Mouse (Mus musculus): ENCODE results near the gene Galt.

Galt gene

DNA sequence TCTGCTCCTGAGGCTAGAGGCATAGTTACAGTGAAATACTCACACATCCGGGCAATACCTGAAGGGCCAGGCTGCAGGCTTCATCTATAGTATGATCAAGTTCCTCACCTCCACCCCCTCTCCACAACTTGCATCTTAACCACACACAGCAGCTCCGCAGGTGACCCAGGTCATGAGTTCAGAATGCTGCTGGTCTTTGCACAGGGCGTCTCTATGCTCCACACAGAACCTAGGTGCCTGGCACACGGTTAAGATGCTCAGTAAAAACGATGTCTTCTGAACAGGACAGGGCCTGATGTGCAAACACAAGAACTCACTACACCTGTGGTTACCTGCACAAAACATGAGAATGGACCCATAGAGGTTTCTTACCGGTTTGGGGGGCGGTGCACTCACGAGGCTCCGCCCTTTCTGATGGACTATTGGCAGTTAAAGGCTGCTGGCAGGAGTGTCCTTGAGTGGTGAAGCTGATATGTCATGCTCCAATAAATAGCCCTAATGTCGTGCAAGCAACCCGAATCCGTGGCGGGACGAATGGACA, at the start of gene Galt:
Gene Galt, plus strand, starts transcription at position 432 of the 541 bp plus-strand sequence.
- DNase-seq, result peak in 1 of 2 experiments; percentile 80

DNA sequence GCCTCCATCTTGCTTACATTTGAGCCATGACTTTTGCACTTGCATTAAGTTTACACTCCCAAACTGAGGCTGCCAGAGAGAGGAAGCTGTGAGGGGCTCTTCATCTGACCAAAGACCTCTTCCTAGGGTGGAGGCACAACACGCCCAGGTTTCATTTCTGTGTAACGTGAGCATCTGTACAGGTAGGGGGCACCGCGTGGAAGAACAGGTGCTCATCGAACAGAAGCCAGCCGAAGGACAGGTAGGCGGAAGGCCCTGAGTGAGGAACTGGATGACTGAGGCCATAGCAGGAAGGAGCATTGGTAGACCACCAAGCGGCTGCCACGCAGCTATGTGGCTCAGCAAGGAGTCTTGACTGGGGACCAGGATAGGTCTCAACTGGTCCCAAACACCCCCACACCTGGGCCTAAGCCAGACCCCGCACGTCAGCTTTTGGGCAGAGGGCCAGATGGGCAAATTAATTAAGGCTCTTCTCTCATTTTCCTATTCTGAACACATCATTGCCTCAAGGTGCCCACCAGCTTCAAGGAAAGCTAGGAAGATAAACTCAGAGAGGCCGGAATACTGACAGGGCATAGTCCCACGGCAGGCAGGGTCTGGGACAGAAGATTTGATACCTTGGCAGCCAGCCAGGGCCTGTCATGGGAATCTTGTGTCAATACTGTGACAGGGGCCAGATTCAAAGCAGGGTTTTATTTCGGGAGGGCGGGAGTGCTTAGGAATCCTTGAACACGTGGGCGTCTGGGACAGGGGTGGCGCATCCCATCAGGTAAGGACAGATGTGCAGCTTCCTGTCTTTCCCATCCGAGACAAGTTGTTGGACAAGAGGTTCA, 48.9 kb upstream of the Galt start:
- no peak for DNase-seq

DNA sequence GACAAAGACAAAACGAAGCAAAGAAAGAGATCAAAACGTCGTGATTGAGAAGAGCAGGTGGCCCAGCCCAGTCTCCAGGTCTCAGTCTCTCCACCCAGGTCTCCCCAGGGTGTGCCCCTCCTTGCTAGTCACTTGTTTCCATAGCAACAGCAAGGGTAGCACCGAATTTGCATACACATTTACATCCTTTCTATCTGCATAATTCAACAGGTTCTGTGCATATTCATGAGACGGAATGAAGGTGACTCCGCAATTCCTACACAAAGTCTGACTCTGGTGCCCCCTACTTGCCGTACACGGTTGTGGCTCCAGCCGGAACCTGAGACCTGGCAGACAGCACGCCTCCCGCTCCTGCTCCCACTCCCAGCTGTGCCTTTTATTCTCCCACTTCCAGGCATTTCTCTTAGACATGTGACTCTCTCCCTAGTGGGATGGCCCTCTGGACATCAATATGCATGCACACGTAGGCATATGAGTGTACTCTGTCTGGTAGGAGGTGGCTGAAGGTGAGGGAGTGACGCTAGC, 48.0 kb upstream of the Galt start:
- DNase-seq, result peak; percentile 79 to 80

DNA sequence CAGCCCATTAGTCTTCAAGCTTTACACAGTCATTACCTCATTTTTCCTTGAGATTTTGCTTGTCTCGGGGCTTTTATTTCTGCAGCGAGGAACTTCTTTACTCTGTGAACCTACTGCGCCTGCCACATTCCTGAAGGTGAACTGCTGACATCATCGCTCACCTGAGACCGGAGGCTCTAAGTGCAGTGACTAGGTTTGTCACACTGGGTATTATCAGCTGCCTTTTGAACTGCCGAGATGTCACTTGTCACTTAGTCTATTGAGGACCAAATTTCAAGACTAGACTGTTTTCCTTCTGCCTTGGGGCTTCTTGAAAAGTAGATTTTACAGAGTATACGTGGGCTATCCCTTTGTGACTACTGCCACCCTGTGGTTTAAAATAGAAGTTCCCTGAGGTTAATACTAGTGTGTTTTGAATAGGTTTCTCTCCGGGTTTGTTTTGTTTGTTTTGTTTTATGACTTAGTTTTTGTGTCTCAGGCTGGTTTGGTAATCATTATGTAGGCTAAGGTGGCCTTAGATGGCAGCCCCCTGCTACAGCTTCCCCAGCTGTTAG, 46.8 kb upstream of the Galt start:
- peak; percentile 28 to 61 for DNase-seq

DNA sequence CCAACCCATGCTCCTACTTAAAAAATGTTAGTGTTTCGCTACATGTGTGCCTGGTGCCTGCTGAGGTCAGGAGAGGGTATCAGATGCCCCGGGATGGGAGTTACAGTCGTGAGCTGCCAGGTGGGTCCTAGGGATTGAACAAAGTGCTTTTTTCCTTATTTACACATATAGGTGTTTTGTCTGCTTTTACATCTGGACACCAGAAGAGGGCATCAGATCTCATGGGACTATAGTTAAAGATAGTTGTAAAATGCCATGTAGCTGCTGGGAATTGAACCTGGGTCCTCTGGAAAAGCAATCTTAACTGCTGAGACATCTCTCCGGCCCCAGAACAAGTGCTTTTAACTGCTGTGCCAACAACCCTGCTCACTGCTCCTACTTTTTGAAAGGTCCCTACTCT, 44.8 kb upstream of the Galt start:
- DNase-seq, result no peak

DNA sequence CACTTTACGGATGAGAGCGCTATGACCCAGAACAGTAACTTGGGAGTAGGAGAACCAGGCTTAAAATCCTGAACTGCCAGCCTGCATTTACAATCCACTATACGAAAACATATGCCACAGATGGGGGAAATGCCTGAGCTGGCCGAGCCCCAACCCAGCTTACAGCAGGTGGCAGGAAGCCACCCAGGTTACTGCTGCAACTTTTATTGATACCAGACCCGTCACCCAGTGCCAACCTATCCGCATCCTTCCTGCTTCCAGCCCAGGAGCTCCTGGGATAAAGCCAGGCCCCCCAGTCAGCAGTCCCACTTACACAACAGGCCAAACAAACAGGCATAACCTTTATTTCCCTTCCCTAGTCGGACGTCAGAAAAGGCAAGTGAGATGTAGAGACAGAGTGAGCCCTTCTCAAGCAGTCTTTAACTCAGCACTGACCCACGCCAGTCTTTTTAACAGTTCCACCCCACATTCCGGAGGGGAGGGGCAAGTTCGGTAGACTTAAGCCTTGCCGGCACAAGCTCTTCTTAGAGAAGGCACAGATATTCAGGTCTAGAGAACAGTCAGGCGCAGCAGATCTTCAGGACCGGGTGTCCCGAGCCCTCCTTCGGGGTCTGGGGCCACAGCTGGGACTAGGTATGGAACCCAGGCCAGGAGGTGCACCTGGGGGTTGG, 43.2 kb upstream of the Galt start:
- no peak for DNase-seq

DNA sequence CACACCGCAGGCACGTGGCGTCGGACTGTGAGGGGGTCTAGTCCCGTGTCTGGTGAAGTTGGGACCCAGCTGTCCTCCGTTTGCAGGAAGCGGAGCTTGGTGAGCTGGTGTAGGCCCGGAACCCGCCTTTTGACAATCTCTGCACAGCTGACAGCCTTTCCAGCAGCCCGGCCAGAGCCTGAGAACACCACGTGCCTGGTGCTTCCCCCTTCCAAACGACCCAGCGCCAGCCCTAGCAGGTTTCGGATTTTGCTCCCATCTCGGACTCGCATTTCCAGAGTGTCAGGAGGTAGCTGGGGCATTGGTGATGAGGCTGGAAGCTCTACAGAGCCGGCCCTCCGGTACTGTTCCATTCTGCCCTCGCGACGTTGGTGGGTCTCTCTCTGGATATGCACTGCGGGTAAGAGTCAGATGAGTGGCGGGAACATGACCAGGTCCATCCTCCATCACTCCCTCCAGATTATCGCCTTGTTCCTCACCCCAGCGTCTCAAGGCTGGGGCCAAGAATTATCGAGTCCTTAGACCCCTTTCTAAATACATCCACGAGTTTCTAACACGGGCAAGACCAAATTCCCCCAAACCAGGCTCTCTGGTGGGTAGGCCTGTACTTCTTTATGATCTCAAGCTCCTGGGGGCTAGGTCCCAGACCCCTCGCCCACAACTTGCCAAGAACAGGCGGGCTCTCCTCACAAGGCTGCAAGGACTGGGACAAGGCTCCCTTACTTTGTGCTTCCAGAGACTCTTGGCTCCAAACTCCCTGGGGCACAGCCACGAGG, 42.4 kb upstream of the Galt start:
- DNase-seq, result peak; percentile 22 to 25

DNA sequence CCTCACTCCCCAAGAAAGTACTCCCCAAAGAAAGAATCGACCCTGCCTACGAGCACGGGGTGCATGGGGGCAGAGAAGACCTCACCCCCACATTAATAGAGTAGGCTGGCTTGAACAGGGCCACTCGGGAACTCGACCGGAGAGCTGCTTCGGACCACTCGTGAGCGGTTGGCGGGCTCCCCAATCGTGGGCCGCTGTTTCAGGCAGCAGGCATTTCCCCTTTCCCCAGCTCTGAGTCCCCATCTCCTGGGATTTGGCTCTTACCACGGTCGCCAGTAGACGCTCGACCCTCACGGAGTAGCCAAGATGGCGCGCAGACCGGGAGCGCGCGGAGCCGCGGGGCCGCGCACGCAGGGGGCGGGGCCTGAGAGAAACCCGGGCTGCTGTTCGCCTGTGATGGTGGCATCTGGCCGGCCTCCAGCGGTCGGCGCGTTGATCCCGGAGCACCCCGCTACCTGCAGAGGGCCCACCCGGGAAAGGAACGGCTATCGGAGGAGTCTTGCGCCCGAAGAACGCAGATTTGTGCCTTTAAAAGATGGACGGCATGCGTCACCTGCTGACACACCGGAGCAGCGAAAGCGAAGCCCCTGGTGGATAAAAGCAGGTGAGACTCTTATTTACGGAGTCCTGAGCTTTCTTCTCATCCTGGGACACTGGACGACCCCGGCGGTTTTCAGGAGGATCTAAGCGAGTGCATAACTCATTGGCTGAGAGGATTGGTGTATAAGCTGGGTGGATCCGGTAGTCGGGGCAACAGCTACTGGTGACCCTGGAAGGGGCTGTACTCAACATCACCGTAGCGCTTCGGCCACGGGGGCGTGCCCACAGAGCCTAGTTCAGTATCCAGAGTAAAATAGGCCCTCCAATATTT, 41.6 kb upstream of the Galt start, which contains the start of gene Rpp25l:
Gene Rpp25l, minus strand, starts transcription at position 338 of the 871 bp plus-strand sequence.
- DNase-seq, result peak; percentile 72 to 85

DNA sequence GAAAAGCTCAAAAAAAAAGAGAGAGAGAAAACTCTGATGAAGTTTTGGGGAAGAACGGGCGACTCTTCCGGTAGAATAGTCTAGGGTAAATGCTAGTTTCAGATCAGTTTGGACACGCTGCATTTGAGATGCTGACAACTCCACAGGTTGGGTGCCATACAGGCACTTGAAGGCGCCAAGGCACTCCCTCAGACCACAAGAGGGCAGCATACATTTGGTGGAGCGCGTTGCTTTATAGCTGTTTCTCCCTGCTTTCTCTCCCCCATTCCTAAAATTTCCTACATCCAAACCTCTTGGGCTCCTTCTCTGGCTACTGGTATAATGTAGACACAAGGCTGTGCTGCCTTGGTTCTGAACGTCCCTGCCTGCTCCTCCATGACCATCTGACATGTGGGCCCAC, 40.8 kb upstream of the Galt start:
- peak; percentile 65 to 67 for DNase-seq

DNA sequence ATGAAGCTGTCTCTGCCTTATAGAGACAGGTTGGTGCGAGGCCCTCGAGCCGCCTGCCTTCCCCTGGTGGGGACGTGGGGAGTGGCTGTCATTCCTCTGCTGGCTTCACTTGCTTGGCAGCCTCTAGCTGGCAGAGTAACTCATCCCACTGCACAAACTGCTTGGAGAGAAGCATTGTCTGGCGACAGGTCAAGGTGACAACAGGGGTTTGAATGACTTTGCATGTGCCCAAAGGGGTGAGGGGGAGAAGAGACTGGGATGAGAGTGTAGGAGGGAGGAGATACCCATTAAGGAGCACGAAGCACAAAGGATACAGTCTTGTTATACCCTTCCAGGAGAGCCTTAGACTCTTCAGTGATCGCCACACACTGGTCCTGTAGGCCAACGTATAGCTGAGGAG, 39.9 kb upstream of the Galt start:
- DNase-seq, result no peak

DNA sequence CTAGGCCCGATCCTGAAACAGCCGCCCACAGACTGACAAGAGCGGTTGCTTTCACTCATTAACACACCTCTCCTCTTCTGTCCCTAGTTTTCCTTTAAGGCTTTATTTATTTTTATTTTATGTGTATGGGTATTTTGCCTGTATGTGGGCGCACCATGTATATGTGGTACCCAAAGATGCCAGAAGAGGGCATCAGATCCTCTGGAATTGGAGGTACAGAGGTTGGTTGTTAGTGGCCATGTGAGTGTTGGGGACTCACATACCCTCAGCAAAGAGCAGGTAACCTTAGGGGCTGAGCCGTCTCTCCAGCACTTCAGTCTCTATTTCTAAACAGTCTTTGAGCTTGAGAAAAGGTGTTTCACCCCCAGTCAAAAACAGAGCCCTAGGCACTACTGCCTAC, 39.4 kb upstream of the Galt start:
- peak; percentile 43 to 69 for DNase-seq

DNA sequence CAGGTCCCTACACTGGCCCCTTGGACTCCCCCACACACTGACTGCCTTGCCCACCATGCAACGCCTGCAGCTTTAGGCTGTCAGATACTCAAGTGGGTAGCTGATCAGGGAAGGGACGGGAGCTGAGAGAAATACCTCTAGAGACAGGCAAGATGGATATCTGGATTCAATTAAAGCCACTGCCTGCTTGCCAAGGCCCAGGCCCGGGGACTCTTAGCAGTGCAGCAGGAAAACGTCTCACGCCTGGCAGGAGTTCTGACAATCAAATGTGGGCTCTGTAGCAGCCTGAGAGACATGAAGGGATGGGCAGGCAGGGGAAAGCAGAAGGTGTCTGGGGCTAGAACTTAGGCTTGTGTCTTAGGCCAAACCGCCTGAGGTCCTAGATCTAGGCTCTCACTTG, 38.2 kb upstream of the Galt start:
- DNase-seq, result no peak

DNA sequence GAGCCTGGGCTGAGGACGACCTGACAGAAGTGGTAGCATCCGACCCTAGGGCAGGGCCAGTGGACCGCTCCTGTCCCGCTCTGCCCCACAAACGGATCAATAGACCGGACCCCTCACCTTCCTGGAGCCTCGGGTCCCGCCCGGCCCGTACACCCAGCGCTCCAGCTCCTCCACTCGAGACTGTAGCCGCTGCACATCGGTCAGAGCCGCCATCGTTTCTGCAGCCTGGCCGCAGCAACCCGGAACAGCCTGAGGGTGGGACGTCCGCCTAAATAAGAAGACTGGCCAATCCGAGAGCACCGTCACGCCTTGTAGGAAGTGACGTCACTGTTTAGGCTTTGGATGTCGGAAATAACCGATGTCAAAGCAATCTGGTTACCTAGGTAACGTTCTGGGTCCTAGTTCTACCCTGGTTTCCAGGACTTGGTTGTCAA, 32.1 kb upstream of the Galt start, which contains the start of gene Dctn3:
Gene Dctn3, minus strand, starts transcription at position 253 of the 434 bp plus-strand sequence.
- DNase-seq, result peak; percentile 94 to 96

DNA sequence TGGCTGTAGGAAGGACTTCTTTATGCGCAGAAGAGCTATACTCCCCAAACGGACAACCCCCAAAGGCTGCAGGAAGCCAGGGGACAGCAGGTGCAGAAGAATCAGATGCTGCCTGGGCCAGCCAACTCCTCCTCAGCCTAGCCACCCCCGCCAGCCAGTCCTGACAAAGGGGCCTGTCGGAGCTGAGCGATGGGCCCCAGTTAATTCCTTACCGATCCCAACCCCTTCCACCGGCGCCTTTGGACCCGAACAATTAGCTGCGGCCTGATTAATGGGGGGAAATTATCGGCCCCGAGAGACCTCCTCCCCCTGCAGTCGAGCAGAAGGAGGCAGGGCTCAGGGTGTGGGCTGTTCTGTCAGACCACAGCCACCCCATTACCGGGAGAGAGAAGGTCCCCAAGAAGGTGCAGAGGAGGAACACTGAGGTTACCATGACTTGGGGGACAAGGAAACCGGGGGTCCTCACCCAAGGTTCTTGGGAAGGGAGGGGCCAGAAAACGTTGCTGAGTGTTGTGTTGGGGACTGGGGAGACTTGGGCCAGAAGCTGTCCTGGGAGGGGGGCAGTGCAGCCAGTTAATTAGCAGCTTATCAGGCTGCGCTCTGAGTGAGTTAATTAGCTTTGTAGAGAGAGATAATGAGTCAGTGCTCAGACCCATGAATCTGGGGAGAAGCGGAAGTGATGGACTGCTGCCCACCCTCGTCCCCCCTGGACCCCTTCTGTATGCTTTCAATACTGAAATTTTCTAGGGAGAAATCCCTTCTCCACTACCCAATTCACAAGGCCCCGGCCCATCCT, 28.0 kb upstream of the Galt start:
- DNase-seq, result no peak

DNA sequence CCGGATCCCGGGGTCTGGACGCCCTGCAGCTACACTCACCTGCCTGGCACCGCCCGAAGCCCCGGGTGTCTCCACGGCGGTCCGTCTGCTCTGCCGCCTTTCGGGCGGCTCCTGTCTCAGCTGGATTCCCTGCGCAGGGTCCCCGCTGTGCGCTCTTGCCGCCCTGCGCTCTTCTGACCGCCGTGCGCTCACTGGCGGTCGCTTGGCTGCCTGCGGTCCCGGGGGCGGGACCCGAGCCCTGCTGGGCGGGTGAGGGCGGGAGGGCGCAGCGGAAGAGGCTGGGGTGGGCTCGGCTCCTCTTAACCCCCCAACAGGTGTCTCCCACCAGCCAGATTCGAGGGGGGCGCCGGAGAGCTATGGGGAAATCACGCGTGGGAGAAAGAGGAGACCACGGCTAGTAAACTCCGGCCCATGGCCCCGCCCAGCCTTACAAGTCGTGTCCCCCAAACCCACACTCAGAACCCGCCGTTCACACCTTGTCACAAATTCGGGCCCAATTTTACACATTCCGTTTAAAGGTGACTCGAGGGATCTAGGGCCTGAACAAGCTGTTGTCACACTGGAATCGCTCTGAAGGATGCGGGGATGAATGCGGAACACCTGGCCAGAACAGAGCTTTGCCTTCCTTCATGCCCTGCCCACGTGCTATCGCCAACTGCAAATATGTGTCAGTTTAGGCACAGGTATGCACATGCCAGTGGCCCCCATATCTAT, 23.8 kb upstream of the Galt start, which contains the start of gene Arid3c:
Gene Arid3c, minus strand, starts transcription at position 91 of the 714 bp plus-strand sequence.
- no peak for DNase-seq

DNA sequence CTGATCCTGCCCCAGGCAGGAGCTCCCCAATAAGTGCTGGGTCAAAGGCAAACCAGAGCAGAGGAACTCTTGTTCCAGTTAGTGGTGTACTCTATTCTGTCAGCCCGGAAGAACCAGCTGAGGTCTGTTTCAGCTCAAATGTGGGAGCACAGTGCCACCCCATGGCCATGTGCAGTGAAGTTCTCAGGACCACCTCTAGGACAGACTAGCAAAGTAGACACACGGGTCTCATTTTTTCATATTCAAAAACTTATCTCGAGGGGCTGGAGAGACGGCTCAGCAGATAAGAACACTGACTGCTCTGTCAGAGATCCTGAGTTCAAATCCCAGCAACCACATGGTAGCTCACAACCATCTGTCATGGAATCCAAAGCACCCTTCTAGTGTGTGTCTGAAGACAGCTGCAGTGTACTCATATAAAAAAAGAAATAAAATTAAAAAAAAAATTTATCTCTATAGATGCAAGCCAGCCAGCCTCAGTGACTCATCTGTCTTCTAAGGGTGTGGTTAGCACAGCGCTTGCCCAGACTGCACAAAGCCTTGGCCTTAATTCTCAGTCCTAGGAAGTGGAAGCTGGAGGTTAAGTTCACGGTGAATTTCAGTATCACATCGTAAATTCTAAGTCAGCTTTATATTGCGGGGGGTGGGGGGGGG, 17.3 kb upstream of the Galt start:
- DNase-seq, result peak; percentile 71 to 80

DNA sequence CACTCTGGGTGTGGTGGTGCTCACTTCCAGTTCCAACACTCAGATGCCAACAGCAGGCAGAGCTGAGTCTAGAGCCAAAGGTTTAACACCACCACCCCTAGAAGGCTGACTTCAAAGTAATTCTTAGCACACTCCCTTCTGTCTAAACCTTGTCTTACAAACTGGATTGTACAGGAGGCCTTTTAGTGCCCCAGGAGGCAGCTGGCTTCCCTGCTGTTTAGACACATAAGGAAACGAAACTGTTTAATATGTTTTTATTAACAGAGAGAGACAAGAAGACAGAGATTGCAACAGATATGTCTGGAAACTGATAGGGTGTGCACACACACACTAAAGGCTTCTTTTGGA, 16.8 kb upstream of the Galt start:
- no peak for DNase-seq

DNA sequence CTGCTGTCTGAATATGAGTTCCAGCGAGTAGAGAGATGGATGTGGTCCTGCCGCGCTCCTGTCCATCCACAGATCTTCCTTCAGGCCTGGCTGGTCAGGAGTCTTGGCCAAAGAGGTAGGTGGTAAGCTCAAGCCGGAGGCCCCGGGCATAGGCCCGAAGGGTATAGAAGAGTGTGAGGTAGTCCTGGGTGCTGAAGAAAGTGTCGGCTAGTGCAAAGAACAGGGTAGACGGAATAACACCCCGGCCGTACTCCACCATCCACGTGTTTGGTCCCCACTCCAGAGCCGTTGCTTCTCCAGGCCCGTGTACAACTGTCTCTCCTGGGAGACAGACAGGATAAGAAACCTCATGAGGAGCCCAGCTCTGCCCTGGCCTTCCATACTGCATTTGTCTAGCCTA, 15.8 kb upstream of the Galt start:
- no peak for DNase-seq

All from kidney, adult 8-10 months (tissue).